Mouse (Mus musculus) monocyte, adult 5-6 weeks (primary cell): ENCODE measurements around the gene Mink1. TPM values are rescaled to one million over a fixed set of nuclear protein-coding genes. Genes with fewer than 3 reads are reported as not detected.
"Not testable (repeated sequence)": the region's sequence is repeated elsewhere in the genome, so short reads cannot be mapped to it uniquely, and the experiment has no call there.

Source experiments
- ATAC-seq: fragments of 153-309, 156-312 bp; replicated peaks from 2 replicates; pipeline ENCODE4 v1.8.0; 2017; ENCODE audit warnings: mild to moderate bottlenecking; ENCODE audit not compliant: low TSS enrichment, insufficient number of reproducible peaks, severe bottlenecking, poor library complexity, low FRiP score
- total RNA-seq: library from RNA; stranded (forward); fragments of 200-1000, 200-491, 200-594 nt; gene quantifications from 3 replicates; pipeline ENCODE4 v1.2.3, GENCODE M21; 2017

The Mink1 gene
- total RNA-seq, 1 experiment from 2014 or later, result 50.8 TPM

- ATAC-seq, result no peak
Observed at GRCm38 (mm10) chr11:70544496-70544895, 18.2 kb upstream of the Mink1 start.

- no peak for ATAC-seq
Observed at GRCm38 (mm10) chr11:70551526-70551925, 11.2 kb upstream of the Mink1 start.

- ATAC-seq, result no peak
Observed at GRCm38 (mm10) chr11:70553940-70554339, 8.7 kb upstream of the Mink1 start.

GRCm38 (mm10) chr11:70557545-70557944 is 5.1 kb upstream of the Mink1 start:
- ATAC-seq, result no peak

- ATAC-seq, result no peak
Observed at GRCm38 (mm10) chr11:70561937-70562286, 769 bp upstream of the Mink1 start.

- no peak for ATAC-seq
Observed at GRCm38 (mm10) chr11:70562995-70563469, 351 bp downstream of the Mink1 start.

GRCm38 (mm10) chr11:70563470-70564275 is 992 bp downstream of the Mink1 start:
- 0 out of 2 replicates have a peak, but pooled peaks have one; percentile 28 for ATAC-seq

- no peak for ATAC-seq
Observed at GRCm38 (mm10) chr11:70564276-70564873, 1.7 kb downstream of the Mink1 start.

GRCm38 (mm10) chr11:70566586-70566985 is 3.9 kb downstream of the Mink1 start:
- no peak for ATAC-seq

GRCm38 (mm10) chr11:70570614-70571013 is 7.9 kb downstream of the Mink1 start:
- ATAC-seq, result not testable (repeated sequence)

GRCm38 (mm10) chr11:70571641-70572040 is 9.0 kb downstream of the Mink1 start:
- no peak for ATAC-seq

- no peak for ATAC-seq
Observed at GRCm38 (mm10) chr11:70572348-70572902, 9.7 kb downstream of the Mink1 start.

- no peak for ATAC-seq
Observed at GRCm38 (mm10) chr11:70573872-70574271, 11.2 kb downstream of the Mink1 start.

- ATAC-seq, result no peak
Observed at GRCm38 (mm10) chr11:70577201-70577600, 14.5 kb downstream of the Mink1 start.

- no peak for ATAC-seq
Observed at GRCm38 (mm10) chr11:70578962-70579361, 16.3 kb downstream of the Mink1 start.

- 0 out of 2 replicates have a peak, but pooled peaks have one; percentile 46 for ATAC-seq
Observed at GRCm38 (mm10) chr11:70579710-70580357, 17.2 kb downstream of the Mink1 start.

- no peak; the same call in 1 of the 2 replicates for ATAC-seq
Observed at GRCm38 (mm10) chr11:70580358-70580720, 17.7 kb downstream of the Mink1 start.

GRCm38 (mm10) chr11:70580921-70581320 is 18.2 kb downstream of the Mink1 start:
- no peak for ATAC-seq

GRCm38 (mm10) chr11:70582196-70582595 is 19.5 kb downstream of the Mink1 start:
- no peak for ATAC-seq
